ENCODE assay signal across 8 mouse cellular contexts in genomic region chr17:66485742-66486141, GRCm38 (mm10). TPM values are rescaled to one million over a fixed set of nuclear protein-coding genes. Genes with fewer than 3 reads are reported as not detected.
DNase-seq lines count a peak whose midpoint lies in the region; ATAC-seq and TF ChIP-seq lines count a peak whose summit lies in the region.

No protein-coding gene starts in this region.

- peak; percentile 90 for TF ChIP-seq CTCF in kidney, postnatal 0 days (IDR thresholded peaks at IDR 0.05; ENCODE audit: low read depth)
- peak; percentile 86 for TF ChIP-seq CTCF in stomach, postnatal 0 days (IDR thresholded peaks at IDR 0.05; ENCODE audit: low read depth)

- no peaks in the 10 kb centered on the region; the same call in 1 of the 2 replicates for H3K4me1 ChIP-seq in embryonic facial prominence, embryonic 11.5 days (ENCODE audit: control insufficient read depth, insufficient read depth, low read length)
- H3K4me1 ChIP-seq in kidney, postnatal 0 days (replicated peaks; ENCODE audit: insufficient read depth, low read length): no peaks in the 10 kb centered on the region
- no peaks in the 10 kb centered on the region for H3K4me1 ChIP-seq in limb, embryonic 14.5 days (ENCODE audit: control insufficient read depth, insufficient read depth, low read length)
- no peaks in the 10 kb centered on the region for H3K4me1 ChIP-seq in stomach, postnatal 0 days (replicated peaks; ENCODE audit: control insufficient read depth, insufficient read depth)

- H3K27ac ChIP-seq in embryonic facial prominence, embryonic 11.5 days (replicated peaks; ENCODE audit: low read depth, low read length): no peak overlapping the region
- H3K27ac ChIP-seq in kidney, postnatal 0 days: no peak overlapping the region
- H3K27ac ChIP-seq in limb, embryonic 14.5 days (replicated peaks; ENCODE audit: low read depth, low read length): no peak overlapping the region
- H3K27ac ChIP-seq in stomach, postnatal 0 days (replicated peaks): no peak overlapping the region

- no peaks in the 10 kb centered on the region for H3K36me3 ChIP-seq in embryonic facial prominence, embryonic 11.5 days (replicated peaks; ENCODE audit: control insufficient read depth, insufficient read depth, low read depth, low read length)
- H3K36me3 ChIP-seq in kidney, postnatal 0 days (ENCODE audit: insufficient read depth, low read length): no peaks in the 10 kb centered on the region
- no peaks in the 10 kb centered on the region for H3K36me3 ChIP-seq in limb, embryonic 14.5 days (ENCODE audit: control insufficient read depth, insufficient read depth, low read length)
- no peaks in the 10 kb centered on the region for H3K36me3 ChIP-seq in stomach, postnatal 0 days (ENCODE audit: control insufficient read depth, insufficient read depth, low read length)

- DNase-seq in CD4-positive helper T cell, adult 2 months (ENCODE audit: low read depth, low spot score): peak; percentile 31
- DNase-seq in adrenal gland, postnatal 10 days: peak; percentile 87
- DNase-seq in embryonic facial prominence, embryonic 11.5 days (ENCODE audit: low spot score): peak; percentile 91
- DNase-seq in kidney, postnatal 0 days (ENCODE audit: low spot score): peak; percentile 78
- peak; percentile 69 for DNase-seq in limb, embryonic 14.5 days (ENCODE audit: low spot score)
- DNase-seq in natural killer cell, adult 2 months (ENCODE audit: low spot score in 2 of 2): peak; percentile 10 to 33
- DNase-seq in stomach, postnatal 0 days (ENCODE audit: low spot score): peak; percentile 74

- no peak overlapping the region for H3K9ac ChIP-seq in embryonic facial prominence, embryonic 11.5 days (replicated peaks; ENCODE audit: low read length)
- no peak overlapping the region for H3K9ac ChIP-seq in kidney, postnatal 0 days (ENCODE audit: low read depth, low read length)
- H3K9ac ChIP-seq in limb, embryonic 14.5 days (ENCODE audit: low read depth, low read length, severe bottlenecking): no peak overlapping the region
- H3K9ac ChIP-seq in stomach, postnatal 0 days (ENCODE audit: low read length): no peak overlapping the region

- no peak overlapping the region for H3K4me2 ChIP-seq in embryonic facial prominence, embryonic 11.5 days (ENCODE audit: low read depth, low read length)
- H3K4me2 ChIP-seq in kidney, postnatal 0 days (ENCODE audit: low read length): no peak overlapping the region
- H3K4me2 ChIP-seq in limb, embryonic 14.5 days (replicated peaks; ENCODE audit: low read depth, low read length, severe bottlenecking): no peak overlapping the region; the same call in 1 of the 2 replicates
- H3K4me2 ChIP-seq in stomach, postnatal 0 days (replicated peaks; ENCODE audit: low read depth): no peak overlapping the region

- no peak overlapping the region for H3K4me3 ChIP-seq in embryonic facial prominence, embryonic 11.5 days (ENCODE audit: low read depth, low read length)
- H3K4me3 ChIP-seq in kidney, postnatal 0 days (replicated peaks; ENCODE audit: low read depth, low read length): no peak overlapping the region
- H3K4me3 ChIP-seq in limb, embryonic 14.5 days (replicated peaks; ENCODE audit: low read length): no peak overlapping the region
- H3K4me3 ChIP-seq in stomach, postnatal 0 days (ENCODE audit: low read depth, low read length): no peak overlapping the region

- no peaks in the 10 kb centered on the region for H3K9me3 ChIP-seq in embryonic facial prominence, embryonic 11.5 days (replicated peaks; ENCODE audit: control insufficient read depth, low read length)
- no peaks in the 10 kb centered on the region for H3K9me3 ChIP-seq in kidney, postnatal 0 days (replicated peaks; ENCODE audit: low read length)
- no peaks in the 10 kb centered on the region for H3K9me3 ChIP-seq in limb, embryonic 14.5 days (ENCODE audit: control insufficient read depth, low read length)
- H3K9me3 ChIP-seq in stomach, postnatal 0 days (ENCODE audit: control insufficient read depth, low read length): no peaks in the 10 kb centered on the region

- no peak for ATAC-seq in embryonic facial prominence, embryonic 11.5 days (replicated peaks; ENCODE audit: insufficient number of reproducible peaks, low FRiP score, low TSS enrichment, low read depth)
- ATAC-seq in granulocyte monocyte progenitor cell, adult 5-6 weeks (replicated peaks; ENCODE audit: poor library complexity, severe bottlenecking): peak; percentile 81
- no peak for ATAC-seq in kidney, postnatal 0 days (replicated peaks; ENCODE audit: low FRiP score, low read depth)
- no peak for ATAC-seq in limb, embryonic 14.5 days (ENCODE audit: low FRiP score, low read depth)
- no peak for ATAC-seq in stomach, postnatal 0 days (ENCODE audit: low FRiP score, low TSS enrichment)

- TF ChIP-seq POLR2A in limb, embryonic 14.5 days (IDR thresholded peaks at IDR 0.05; ENCODE audit: borderline replicate concordance, extremely low read depth, insufficient read depth, insufficient read length): no peak

- no peaks in the 10 kb centered on the region for H3K27me3 ChIP-seq in embryonic facial prominence, embryonic 11.5 days (ENCODE audit: control insufficient read depth, insufficient read depth, low read length)
- no peaks in the 10 kb centered on the region for H3K27me3 ChIP-seq in kidney, postnatal 0 days (ENCODE audit: insufficient read depth, low read length)
- 0 out of 2 replicates have a peak, but pooled peaks cover 1% of the 10 kb centered on the region for H3K27me3 ChIP-seq in limb, embryonic 14.5 days (ENCODE audit: control insufficient read depth, insufficient read depth, low read length)
- no peaks in the 10 kb centered on the region for H3K27me3 ChIP-seq in stomach, postnatal 0 days (ENCODE audit: control insufficient read depth, insufficient read depth, low read length)

- no peak for TF ChIP-seq EP300 in stomach, postnatal 0 days (optimal IDR thresholded peaks at IDR 0.05)

- 10% methylated on average over 11 of the region's 11 CpGs for WGBS in embryonic facial prominence, embryonic 11.5 days
- WGBS in kidney, postnatal 0 days: 4% methylated on average over 11 of the region's 11 CpGs
- WGBS in limb, embryonic 14.5 days: 14% methylated on average over 11 of the region's 11 CpGs
- 10% methylated on average over 11 of the region's 11 CpGs for WGBS in stomach, postnatal 0 days

RNA-seq across cellular contexts. Expression of gene Rab12, which starts 33.8 kb away (rescaled TPM):
- 100 to 1,000 TPM in 1 of 2 experiments, 10 to 100 TPM in 1; 90.9 to 113 TPM for total RNA-seq in adrenal gland, postnatal 10 days (2021)
- polyA plus RNA-seq in embryonic facial prominence, embryonic 11.5 days (2014; fragmentation: Nextera tagmentation; extraction: Ambion mirVana): 41.1 and 41.9 TPM in 2 replicates
- total RNA-seq in granulocyte monocyte progenitor cell, adult 5-6 weeks (2014; fragmentation: Nextera tagmentation): 17.8 and 19.6 TPM in 2 replicates
- 19.5 and 27.4 TPM in 2 replicates for total RNA-seq in granulocyte monocyte progenitor cell, adult 5-6 weeks (2017)
- 46.3 and 51.0 TPM in 2 replicates for polyA plus RNA-seq in kidney, postnatal 0 days (2015; fragmentation: Nextera tagmentation; extraction: Ambion mirVana)
- 79.3 and 88.3 TPM in 2 replicates for polyA plus RNA-seq in limb, embryonic 14.5 days (2012; rRNA removed)
- polyA plus RNA-seq in limb, embryonic 14.5 days (2014; fragmentation: Nextera tagmentation; extraction: Ambion mirVana): 57.5 and 62.1 TPM in 2 replicates
- polyA plus RNA-seq in stomach, postnatal 0 days (2015; fragmentation: Nextera tagmentation; extraction: Ambion mirVana): 24.5 and 25.4 TPM in 2 replicates

RNA-seq across cellular contexts. Expression of gene Mtcl1, which starts 36.2 kb away (rescaled TPM):
- total RNA-seq in adrenal gland, postnatal 10 days (2021): 10 to 100 TPM in 1 of 2 experiments, 1 to 10 TPM in 1; 9.3 to 13.2 TPM
- 6.0 and 8.9 TPM in 2 replicates for polyA plus RNA-seq in embryonic facial prominence, embryonic 11.5 days (2014; fragmentation: Nextera tagmentation; extraction: Ambion mirVana)
- not detected in 2 replicates for total RNA-seq in granulocyte monocyte progenitor cell, adult 5-6 weeks (2014; fragmentation: Nextera tagmentation)
- total RNA-seq in granulocyte monocyte progenitor cell, adult 5-6 weeks (2017): not detected in 2 replicates
- polyA plus RNA-seq in kidney, postnatal 0 days (2015; fragmentation: Nextera tagmentation; extraction: Ambion mirVana): 3.5 and 3.6 TPM in 2 replicates
- 6.7 and 7.8 TPM in 2 replicates for polyA plus RNA-seq in limb, embryonic 14.5 days (2012; rRNA removed)
- 4.7 and 5.3 TPM in 2 replicates for polyA plus RNA-seq in limb, embryonic 14.5 days (2014; fragmentation: Nextera tagmentation; extraction: Ambion mirVana)
- 1.8 and 2.2 TPM in 2 replicates for polyA plus RNA-seq in stomach, postnatal 0 days (2015; fragmentation: Nextera tagmentation; extraction: Ambion mirVana)

Comparison
In these comparisons a context has a peak if more than half of its experiments do, and no peak if none do; other contexts are left out.
1. DNase-seq: peak in every context shown above with its lines; median percentile 91 in embryonic facial prominence, embryonic 11.5 days; 87 in adrenal gland, postnatal 10 days; 78 in kidney, postnatal 0 days; 74 in stomach, postnatal 0 days; 69 in limb, embryonic 14.5 days; 31 in CD4-positive helper T cell, adult 2 months; 22 in natural killer cell, adult 2 months.